Mouse (Mus musculus) heart, postnatal 0 days (tissue): Measurements from ENCODE around the gene Cacna1c.

ENCODE experiments used
- CTCF ChIP-seq: IDR thresholded peaks from 2 replicates; pipeline ENCODE4 v1.5.1; 2016; ENCODE audit warnings: antibody characterized with exemption, control low read depth, low read depth
- EP300 ChIP-seq: IDR thresholded peaks from 2 replicates; pipeline ENCODE4 v1.6.1; 2016; ENCODE audit warnings: antibody characterized with exemption, low read depth

DNA sequence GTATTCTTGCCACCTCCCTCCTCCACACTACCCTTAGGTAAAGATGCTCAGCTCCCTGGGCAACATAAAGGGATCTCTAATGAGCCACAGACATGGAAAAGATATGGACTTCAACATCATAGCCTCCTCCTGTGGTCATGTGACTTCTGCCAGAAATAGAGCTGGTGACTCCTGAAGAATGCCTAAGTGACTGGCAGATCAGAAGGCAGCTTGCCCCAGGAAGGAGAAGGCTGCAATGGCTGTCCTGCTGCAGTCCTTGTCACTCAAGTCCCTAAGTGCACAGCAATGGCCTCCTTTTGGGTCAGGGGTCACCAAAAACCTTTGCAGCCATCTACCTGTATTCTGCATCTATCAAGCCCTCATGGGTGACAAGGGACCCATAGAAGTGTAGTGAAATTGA, 133.5 kb downstream of the Cacna1c start:
- TF ChIP-seq CTCF (no peak), EP300 (no peak)
